Mouse (Mus musculus): ENCODE measurements around the gene Gm10024. TPM values are rescaled to one million over a fixed set of nuclear protein-coding genes. Genes with fewer than 3 reads are reported as not detected.
"Not testable (repeated sequence)": the region's sequence is repeated elsewhere in the genome, so short reads cannot be mapped to it uniquely, and the experiment has no call there.

Gene Gm10024
- not detected in 2 replicates for polyA plus RNA-seq (2014; fragmentation: Nextera tagmentation; extraction: Ambion mirVana)

DNA sequence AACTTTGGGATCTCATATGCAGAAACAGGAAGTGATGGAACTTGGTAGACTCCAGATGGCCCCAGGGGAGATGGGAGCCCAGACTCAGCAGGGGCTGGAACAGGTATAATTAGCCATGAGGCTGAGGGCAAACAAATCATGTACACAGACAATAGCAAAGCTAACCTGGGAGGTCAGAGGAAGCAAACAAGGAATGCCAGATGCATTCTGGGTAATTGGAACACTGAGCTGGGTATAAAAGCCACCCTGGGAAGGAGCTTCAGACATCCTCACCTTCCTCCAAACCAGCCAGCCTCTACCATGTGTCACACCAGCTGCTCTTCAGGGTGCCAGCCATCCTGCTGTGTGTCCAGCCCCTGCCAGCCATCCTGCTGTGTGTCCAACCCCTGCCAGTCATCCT lies at the start of gene Gm10024:
Gm10024 (plus strand) TSS at position 301 of the 400 bp plus-strand sequence.
- DNase-seq (ENCODE audit: low spot score); H3K4me2 ChIP-seq (ENCODE audit: low read length); H3K9ac ChIP-seq (ENCODE audit: low read length); H3K4me1 ChIP-seq (ENCODE audit: control insufficient read depth, insufficient read depth, low read length); H3K9me3 ChIP-seq (replicated peaks; ENCODE audit: control insufficient read depth, low read length); ATAC-seq; H3K36me3 ChIP-seq (ENCODE audit: control insufficient read depth, insufficient read depth, low read length); H3K4me3 ChIP-seq (ENCODE audit: low read depth, low read length); H3K27ac ChIP-seq (ENCODE audit: low read depth, low read length); H3K27me3 ChIP-seq (replicated peaks; ENCODE audit: control insufficient read depth, insufficient read depth, low read length): not testable (repeated sequence)

DNA sequence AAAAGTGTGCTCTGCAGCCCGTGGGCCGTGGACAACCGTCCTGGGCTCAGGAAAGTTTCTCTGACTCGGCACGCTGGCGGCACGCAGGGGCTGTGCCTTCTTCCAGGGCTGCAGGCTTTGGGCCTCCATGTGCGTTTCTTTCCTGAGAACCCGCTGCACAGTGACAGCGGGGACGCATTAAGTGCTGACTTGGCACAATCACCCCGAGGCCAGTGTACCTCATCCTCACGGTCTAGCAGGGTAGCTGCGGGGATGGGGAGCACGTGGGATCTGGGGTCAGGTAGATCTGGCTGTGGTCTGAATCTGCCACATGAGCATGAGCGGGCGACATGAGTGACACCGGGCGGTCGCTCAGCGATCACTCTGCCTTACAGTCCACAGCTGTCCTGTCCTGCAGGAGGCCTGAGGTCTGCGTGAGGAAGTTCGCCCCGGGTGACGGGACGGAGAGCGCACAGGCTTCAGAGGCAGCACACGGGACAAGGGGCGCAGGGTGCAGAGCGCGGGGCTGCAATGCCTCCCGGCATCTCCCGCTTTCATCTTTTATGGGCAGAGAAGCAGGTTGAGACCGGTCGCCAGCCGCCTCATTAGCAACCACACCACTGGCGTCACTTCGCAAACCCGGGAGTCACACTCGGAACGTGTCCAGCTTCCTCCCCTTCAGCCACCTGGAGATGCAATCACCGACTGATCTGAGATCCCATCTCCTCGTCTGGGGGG lies 47.1 kb upstream of the Gm10024 start:
- 61% methylated on average over 43 of the region's 43 CpGs for WGBS

DNA sequence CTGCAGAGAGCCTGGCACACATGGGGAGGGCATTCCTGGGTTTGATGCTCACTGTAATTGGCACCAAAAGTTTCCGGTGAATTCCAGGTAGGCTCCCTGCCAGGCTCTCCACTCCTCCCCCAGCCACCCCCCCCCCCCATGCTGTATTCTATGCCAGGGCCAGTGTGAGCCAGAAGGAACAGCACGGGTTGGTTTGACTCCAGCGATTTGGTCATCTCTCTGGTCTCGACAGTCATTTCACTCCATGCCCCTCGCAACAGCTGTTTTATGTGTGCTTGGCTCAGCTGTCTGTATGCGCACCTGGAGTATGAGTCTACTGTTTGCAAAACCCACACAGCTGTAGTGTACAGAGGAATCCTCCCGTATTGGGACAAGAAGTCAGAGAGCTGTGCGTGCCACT lies 44.9 kb upstream of the Gm10024 start:
- ATAC-seq (no peak), DNase-seq (ENCODE audit: low spot score) (no peak)
- Histone ChIP-seq H3K4me3 (ENCODE audit: low read depth, low read length) (no peak overlapping the region), H3K4me1 (ENCODE audit: control insufficient read depth, insufficient read depth, low read length) (no peaks in the 10 kb centered on the region), H3K27me3 (replicated peaks; ENCODE audit: control insufficient read depth, insufficient read depth, low read length) (no peaks in the 10 kb centered on the region), H3K36me3 (ENCODE audit: control insufficient read depth, insufficient read depth, low read length) (no peaks in the 10 kb centered on the region), H3K4me2 (ENCODE audit: low read length) (no peak overlapping the region), H3K9ac (ENCODE audit: low read length) (no peak overlapping the region), H3K9me3 (replicated peaks; ENCODE audit: control insufficient read depth, low read length) (no peaks in the 10 kb centered on the region), H3K27ac (ENCODE audit: low read depth, low read length) (no peak overlapping the region)
- 79% methylated on average over 8 of the region's 8 CpGs for WGBS

More for the DNA sequence above, 47.1 kb upstream of the Gm10024 start:
- ATAC-seq (no peak), DNase-seq (ENCODE audit: low spot score) (no peak)
- no peak overlapping the region for H3K9ac ChIP-seq (ENCODE audit: low read length)
- H3K4me3 ChIP-seq (ENCODE audit: low read depth, low read length): no peak overlapping the region
- H3K27ac ChIP-seq (ENCODE audit: low read depth, low read length): no peak overlapping the region
- H3K4me2 ChIP-seq (ENCODE audit: low read length): no peak overlapping the region
- no peaks in the 10 kb centered on the region for H3K36me3 ChIP-seq (ENCODE audit: control insufficient read depth, insufficient read depth, low read length)
- H3K27me3 ChIP-seq (replicated peaks; ENCODE audit: control insufficient read depth, insufficient read depth, low read length): no peaks in the 10 kb centered on the region
- H3K9me3 ChIP-seq (replicated peaks; ENCODE audit: control insufficient read depth, low read length): no peaks in the 10 kb centered on the region
- no peaks in the 10 kb centered on the region for H3K4me1 ChIP-seq (ENCODE audit: control insufficient read depth, insufficient read depth, low read length)

DNA sequence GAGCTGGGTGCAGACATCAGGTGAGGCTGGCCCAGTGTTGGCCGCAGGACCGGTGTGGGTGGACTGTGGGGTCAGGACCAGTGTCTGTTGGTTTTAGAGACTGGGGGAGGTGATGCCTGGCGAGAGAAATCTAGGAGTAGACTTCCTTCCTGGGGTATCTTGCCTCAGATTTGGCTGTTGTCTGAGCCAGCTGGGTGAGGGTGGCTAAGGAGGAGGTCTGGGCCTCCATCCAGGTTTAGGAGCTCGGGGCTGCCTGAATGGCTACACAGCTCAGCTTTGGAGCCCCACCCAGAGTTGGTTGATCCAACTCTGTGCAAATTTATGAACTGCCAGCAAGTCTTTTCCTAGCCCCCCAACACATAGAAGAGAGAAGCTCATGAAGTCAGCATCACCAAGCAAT lies 43.9 kb upstream of the Gm10024 start:
- DNase-seq (ENCODE audit: low spot score) (no peak), ATAC-seq (no peak)
- Histone ChIP-seq H3K9ac (ENCODE audit: low read length) (no peak overlapping the region), H3K4me3 (ENCODE audit: low read depth, low read length) (no peak overlapping the region), H3K27me3 (replicated peaks; ENCODE audit: control insufficient read depth, insufficient read depth, low read length) (no peaks in the 10 kb centered on the region), H3K4me2 (ENCODE audit: low read length) (no peak overlapping the region), H3K4me1 (ENCODE audit: control insufficient read depth, insufficient read depth, low read length) (no peaks in the 10 kb centered on the region), H3K9me3 (replicated peaks; ENCODE audit: control insufficient read depth, low read length) (no peaks in the 10 kb centered on the region), H3K36me3 (ENCODE audit: control insufficient read depth, insufficient read depth, low read length) (no peaks in the 10 kb centered on the region), H3K27ac (ENCODE audit: low read depth, low read length) (no peak overlapping the region)
- 82% methylated on average over 4 of the region's 4 CpGs for WGBS

DNA sequence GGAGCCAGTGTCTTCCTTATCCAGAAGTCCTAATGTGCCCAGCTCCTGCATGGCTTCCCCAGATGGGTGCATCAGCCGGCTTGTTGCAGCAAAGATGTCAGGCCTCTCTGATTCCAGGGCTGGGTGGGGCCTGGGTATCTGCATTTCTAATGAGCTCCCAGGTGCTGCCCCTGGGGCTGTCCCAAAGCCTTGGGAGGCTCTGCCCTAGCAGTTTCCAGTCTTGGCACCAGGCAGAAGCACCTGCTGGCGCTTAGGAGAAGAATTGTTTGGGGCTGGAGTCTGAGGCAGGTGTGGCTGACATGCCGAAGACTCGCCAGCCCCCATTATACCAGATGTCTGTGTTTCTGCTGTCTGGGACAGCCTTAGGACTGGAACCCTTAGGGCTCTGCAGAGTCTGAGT lies 40.5 kb upstream of the Gm10024 start:
- WGBS: 79% methylated on average over 4 of the region's 4 CpGs

DNA sequence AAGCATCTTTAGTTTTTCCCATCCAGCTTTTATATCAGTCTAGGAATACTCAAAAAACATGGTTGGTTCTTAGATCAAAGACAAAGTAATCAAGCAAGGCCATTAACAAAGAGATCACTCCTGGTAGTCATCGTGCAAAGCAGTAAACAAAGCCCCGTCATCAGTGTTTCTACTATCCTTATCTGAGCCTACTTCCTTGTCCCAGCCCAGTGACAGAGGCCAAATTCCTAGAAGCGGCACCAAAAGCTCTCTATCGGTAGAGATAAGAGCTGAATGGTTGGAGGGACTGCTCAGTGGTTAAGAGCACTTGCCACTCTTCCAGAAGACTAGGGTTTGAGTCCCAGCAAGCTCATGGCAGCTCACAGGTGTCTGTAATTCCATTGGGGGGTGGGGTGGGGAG lies 39.7 kb upstream of the Gm10024 start:
- Histone ChIP-seq H3K9me3 (replicated peaks; ENCODE audit: control insufficient read depth, low read length) (no peaks in the 10 kb centered on the region), H3K27me3 (replicated peaks; ENCODE audit: control insufficient read depth, insufficient read depth, low read length) (no peaks in the 10 kb centered on the region), H3K9ac (ENCODE audit: low read length) (no peak overlapping the region), H3K36me3 (ENCODE audit: control insufficient read depth, insufficient read depth, low read length) (no peaks in the 10 kb centered on the region), H3K4me1 (ENCODE audit: control insufficient read depth, insufficient read depth, low read length) (no peaks in the 10 kb centered on the region), H3K4me2 (ENCODE audit: low read length) (no peak overlapping the region), H3K4me3 (ENCODE audit: low read depth, low read length) (no peak overlapping the region), H3K27ac (ENCODE audit: low read depth, low read length) (no peak overlapping the region)
- no peak for ATAC-seq
- DNase-seq (ENCODE audit: low spot score): no peak
- WGBS: 89% methylated on average over 4 of the region's 4 CpGs

More for the DNA sequence above, 40.5 kb upstream of the Gm10024 start:
- no peaks in the 10 kb centered on the region for H3K27me3 ChIP-seq (replicated peaks; ENCODE audit: control insufficient read depth, insufficient read depth, low read length)
- no peaks in the 10 kb centered on the region for H3K36me3 ChIP-seq (ENCODE audit: control insufficient read depth, insufficient read depth, low read length)
- no peaks in the 10 kb centered on the region for H3K4me1 ChIP-seq (ENCODE audit: control insufficient read depth, insufficient read depth, low read length)
- no peak overlapping the region for H3K4me3 ChIP-seq (ENCODE audit: low read depth, low read length)
- H3K4me2 ChIP-seq (ENCODE audit: low read length): no peak overlapping the region
- no peak for DNase-seq (ENCODE audit: low spot score)
- ATAC-seq: no peak
- H3K9ac ChIP-seq (ENCODE audit: low read length): no peak overlapping the region
- no peak overlapping the region for H3K27ac ChIP-seq (ENCODE audit: low read depth, low read length)
- no peaks in the 10 kb centered on the region for H3K9me3 ChIP-seq (replicated peaks; ENCODE audit: control insufficient read depth, low read length)

DNA sequence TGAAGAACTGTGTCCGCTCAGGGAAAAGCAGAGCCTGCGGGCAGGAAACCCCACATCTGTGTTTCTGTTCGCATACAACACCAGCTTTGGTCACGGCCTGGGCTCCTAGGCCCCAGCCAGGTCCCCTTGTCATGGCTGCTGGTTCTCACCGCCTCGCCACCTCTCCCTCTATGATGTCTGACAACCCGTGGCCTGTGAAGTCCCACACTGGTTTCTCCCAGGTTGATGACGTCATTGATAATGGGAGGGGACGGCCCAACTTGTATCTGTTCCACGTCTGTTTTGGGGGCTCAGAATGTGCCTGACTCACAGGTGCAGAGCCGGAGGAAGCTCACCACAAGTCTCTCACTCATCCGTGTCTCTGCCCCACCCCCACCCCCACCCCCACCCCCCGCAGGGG lies 37.5 kb upstream of the Gm10024 start:
- H3K27ac ChIP-seq (ENCODE audit: low read depth, low read length): no peak overlapping the region
- WGBS: 63% methylated on average over 13 of the region's 13 CpGs
- no peak overlapping the region for H3K4me2 ChIP-seq (ENCODE audit: low read length)
- DNase-seq (ENCODE audit: low spot score) (no peak), ATAC-seq (no peak)
- H3K4me1 ChIP-seq (ENCODE audit: control insufficient read depth, insufficient read depth, low read length): peaks cover 9% of the 10 kb centered on the region
- H3K9ac ChIP-seq (ENCODE audit: low read length): no peak overlapping the region
- no peaks in the 10 kb centered on the region for H3K9me3 ChIP-seq (replicated peaks; ENCODE audit: control insufficient read depth, low read length)
- no peak overlapping the region for H3K4me3 ChIP-seq (ENCODE audit: low read depth, low read length)
- no peaks in the 10 kb centered on the region for H3K36me3 ChIP-seq (ENCODE audit: control insufficient read depth, insufficient read depth, low read length)
- H3K27me3 ChIP-seq (replicated peaks; ENCODE audit: control insufficient read depth, insufficient read depth, low read length): peaks cover 5% of the 10 kb centered on the region; the same call in 1 of the 2 replicates

DNA sequence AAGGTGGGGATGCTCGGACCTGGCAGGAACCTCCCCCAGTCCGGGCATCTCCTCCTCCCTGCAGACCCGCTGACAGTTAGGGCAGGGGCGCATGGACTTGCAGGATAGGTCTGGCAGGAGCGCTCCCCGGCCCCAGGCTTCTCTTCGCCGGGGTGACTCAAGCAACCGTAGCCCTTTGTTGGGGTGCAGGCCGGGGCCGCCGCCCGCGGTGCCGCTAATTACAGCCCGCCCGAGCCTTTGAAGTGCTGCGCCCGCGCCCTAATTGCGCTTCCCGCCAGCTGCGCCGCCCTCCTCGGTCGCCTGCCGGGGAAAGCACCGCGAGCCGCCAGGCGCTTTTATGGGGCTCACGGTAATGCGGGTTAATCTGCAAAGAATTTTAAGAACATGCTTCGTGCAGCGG lies 33.7 kb upstream of the Gm10024 start:
- Histone ChIP-seq H3K27ac (ENCODE audit: low read depth, low read length) (no peak overlapping the region), H3K36me3 (ENCODE audit: control insufficient read depth, insufficient read depth, low read length) (no peaks in the 10 kb centered on the region), H3K4me3 (ENCODE audit: low read depth, low read length) (peak overlapping the region; percentile 25), H3K27me3 (replicated peaks; ENCODE audit: control insufficient read depth, insufficient read depth, low read length) (peaks cover 5% of the 10 kb centered on the region; the same call in 1 of the 2 replicates), H3K9ac (ENCODE audit: low read length) (peak overlapping the region; percentile 46), H3K9me3 (replicated peaks; ENCODE audit: control insufficient read depth, low read length) (no peaks in the 10 kb centered on the region), H3K4me2 (ENCODE audit: low read length) (peak overlapping the region; percentile 67), H3K4me1 (ENCODE audit: control insufficient read depth, insufficient read depth, low read length) (peaks cover 9% of the 10 kb centered on the region)
- DNase-seq (ENCODE audit: low spot score) (peak; percentile 64), ATAC-seq (peak; percentile 73)
- 0% methylated on average over 35 of the region's 35 CpGs for WGBS

DNA sequence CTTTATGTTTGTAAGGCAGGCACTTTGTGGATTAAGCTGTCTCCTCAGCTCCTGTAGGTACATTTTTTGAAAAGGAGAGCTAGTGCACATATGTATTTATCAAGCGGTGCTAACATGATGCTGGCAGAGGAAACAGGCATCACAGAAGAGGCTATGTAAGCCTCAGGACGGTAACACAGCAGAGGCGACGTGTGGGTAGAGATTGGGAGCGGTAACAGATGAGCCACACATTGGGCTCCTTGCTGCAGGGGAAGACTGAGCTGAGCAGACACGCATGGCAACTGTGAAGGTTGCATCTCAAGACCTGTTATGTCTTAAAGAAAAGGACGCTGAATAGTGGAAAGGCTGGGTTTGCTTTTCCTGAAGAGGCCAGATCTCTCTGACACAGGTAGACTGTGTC lies 28.3 kb upstream of the Gm10024 start:
- Histone ChIP-seq H3K36me3 (ENCODE audit: control insufficient read depth, insufficient read depth, low read length) (no peaks in the 10 kb centered on the region), H3K4me1 (ENCODE audit: control insufficient read depth, insufficient read depth, low read length) (peaks cover 3% of the 10 kb centered on the region), H3K27ac (ENCODE audit: low read depth, low read length) (no peak overlapping the region), H3K9me3 (replicated peaks; ENCODE audit: control insufficient read depth, low read length) (no peaks in the 10 kb centered on the region), H3K27me3 (replicated peaks; ENCODE audit: control insufficient read depth, insufficient read depth, low read length) (peaks cover 8% of the 10 kb centered on the region; the same call in 1 of the 2 replicates), H3K4me3 (ENCODE audit: low read depth, low read length) (no peak overlapping the region), H3K4me2 (ENCODE audit: low read length) (no peak overlapping the region), H3K9ac (ENCODE audit: low read length) (no peak overlapping the region)
- DNase-seq (ENCODE audit: low spot score) (no peak), ATAC-seq (no peak)
- WGBS: 75% methylated on average over 7 of the region's 7 CpGs

Measured in forebrain, embryonic 14.5 days (tissue).